Mouse (Mus musculus) effector memory CD4-positive, alpha-beta T cell, adult 7 months (primary cell): ENCODE results near the gene Gm16451. TPM values are rescaled to one million over a fixed set of nuclear protein-coding genes. Genes with fewer than 3 reads are reported as not detected.

Experiments
- polyA plus RNA-seq: library from polyadenylated mRNA; unstranded; fragments of 100-300 nt; shearing (Covaris generic); gene quantifications from one replicate; pipeline ENCODE4 v1.2.1, GENCODE M21; 2017

Gm16451 gene
- not detected for polyA plus RNA-seq

DNA sequence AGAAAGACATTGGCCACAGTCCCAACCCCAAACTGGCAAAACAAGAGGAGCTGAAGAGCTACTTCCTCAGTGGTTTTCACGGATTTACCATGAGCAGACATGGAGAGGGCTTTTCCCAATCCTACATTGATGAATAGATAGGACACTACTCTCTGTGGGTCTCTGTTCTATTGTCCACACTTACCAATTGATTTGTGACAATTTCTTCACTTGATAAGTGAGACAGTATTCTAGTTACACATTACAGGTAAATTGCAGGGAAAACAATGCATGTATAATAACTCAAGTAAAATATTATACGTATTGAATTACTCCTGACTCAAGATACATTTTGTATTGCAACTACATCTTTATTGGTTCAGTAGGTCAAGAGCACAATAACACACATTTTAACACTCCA, at the start of gene Gm16451:
Gene Gm16451, minus strand, starts transcription at position 101 of the 400 bp plus-strand sequence.

DNA sequence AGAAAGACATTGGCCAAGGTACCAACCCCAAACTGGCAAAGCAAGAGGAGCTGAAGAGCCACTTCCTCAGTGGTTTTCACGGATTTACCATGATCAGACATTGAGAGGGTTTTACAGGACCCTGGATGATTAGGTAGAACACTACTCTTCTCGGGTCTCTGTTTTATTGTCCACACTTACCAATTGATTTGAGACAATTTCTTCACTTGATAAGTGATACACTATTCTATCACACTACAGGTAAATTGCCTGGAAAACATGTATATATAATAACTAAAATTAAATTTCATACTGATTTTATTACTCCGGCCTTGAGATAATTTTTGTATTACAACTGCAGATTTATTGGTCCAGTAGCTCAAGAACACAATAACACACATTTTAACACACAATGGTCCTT, 45.9 kb upstream of the Gm16451 start, which contains the start of gene Vmn1r142:
Gene Vmn1r142, minus strand, starts transcription at position 101 of the 400 bp plus-strand sequence.

DNA sequence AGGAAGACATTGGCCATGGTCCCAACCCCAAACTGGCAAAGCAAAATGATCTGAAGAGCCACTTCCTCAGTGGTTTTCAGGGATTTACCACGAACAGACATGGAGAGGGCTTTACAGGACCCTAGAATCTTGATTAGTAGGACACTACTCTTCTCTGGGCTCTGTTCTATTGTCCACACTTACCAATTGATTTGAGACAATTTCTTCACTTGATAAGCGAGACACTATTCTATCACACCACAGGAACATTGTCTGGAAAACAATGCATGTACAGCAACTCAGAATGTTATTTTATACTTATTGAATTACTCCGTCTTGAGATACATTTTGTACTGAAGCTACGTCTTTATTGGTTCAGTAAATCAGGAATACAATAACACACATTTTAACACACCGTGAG, 16.6 kb upstream of the Gm16451 start, which contains the start of gene Gm10666:
Gene Gm10666, minus strand, starts transcription at position 101 of the 400 bp plus-strand sequence.

DNA sequence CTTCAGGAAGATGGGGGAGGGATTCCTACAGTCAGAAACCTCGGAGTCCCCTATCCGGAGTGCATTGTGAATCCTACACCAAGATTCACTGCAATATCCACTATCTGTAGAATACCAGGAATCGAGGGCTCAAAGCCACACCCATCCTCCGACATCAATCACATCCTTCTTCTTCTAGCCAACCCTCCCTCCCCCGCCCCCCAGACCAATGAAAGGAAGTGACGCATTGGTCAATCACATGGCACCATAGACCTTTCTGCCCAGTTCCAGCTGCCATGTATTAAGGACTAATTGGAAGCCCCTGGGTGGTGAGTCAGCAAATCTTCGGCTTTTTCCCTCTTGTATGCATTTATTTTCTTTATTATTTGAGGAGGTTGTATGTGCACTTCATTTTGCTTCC, 49.3 kb downstream of the Gm16451 start, which contains the start of gene Vmn1r139:
Gene Vmn1r139, plus strand, starts transcription at position 301 of the 400 bp plus-strand sequence.

Other genes starting within 250 kb of the Gm16451 start
- gene Gm5891, start 197.0 kb downstream of the Gm16451 start, polyA plus RNA-seq: 0.69 TPM
- not detected for gene Vmn1r137, start 123.7 kb downstream of the Gm16451 start, polyA plus RNA-seq
- gene Vmn1r138, start 89.3 kb downstream of the Gm16451 start, polyA plus RNA-seq: not detected
- not detected for gene Gm6176, start 61.9 kb downstream of the Gm16451 start, polyA plus RNA-seq
- not detected for gene Vmn1r139, start 49.2 kb downstream of the Gm16451 start, polyA plus RNA-seq
- not detected for gene Gm10666, start 16.5 kb upstream of the Gm16451 start, polyA plus RNA-seq
- not detected for gene Vmn1r142, start 45.8 kb upstream of the Gm16451 start, polyA plus RNA-seq
- gene Vmn1r143, start 71.1 kb upstream of the Gm16451 start, polyA plus RNA-seq: 0.55 TPM
- not detected for gene Gm8653, start 83.0 kb upstream of the Gm16451 start, polyA plus RNA-seq
- gene Gm8453, start 111.2 kb upstream of the Gm16451 start, polyA plus RNA-seq: not detected
- not detected for gene Gm4187, start 211.5 kb upstream of the Gm16451 start, polyA plus RNA-seq